Mouse (Mus musculus) heart, embryonic 11.5 days (tissue): ENCODE measurements around the gene Asap2. TPM values are rescaled to one million over a fixed set of nuclear protein-coding genes. Genes with fewer than 3 reads are reported as not detected.

Experiments used
- ATAC-seq: fragments of 200-750 bp; cut with Nextera tagmentation; replicated peaks from 2 replicates; pipeline ENCODE4 v1.8.0; 2017; ENCODE audit warnings: moderate library complexity; ENCODE audit not compliant: insufficient number of reproducible peaks, low FRiP score, low TSS enrichment
- H3K27ac ChIP-seq: fragments of 300-500 bp; sonication (generic); 2 replicates; pipeline ENCODE4 v1.5.1; 2014; ENCODE audit warnings: mild to moderate bottlenecking, low read depth, low read length
- H3K27me3 ChIP-seq: fragments of 300-500 bp; sonication (generic); 2 replicates; pipeline ENCODE4 v1.6.1; 2014; ENCODE audit warnings: mild to moderate bottlenecking, low read length, mixed read lengths; ENCODE audit not compliant: control insufficient read depth, insufficient read depth
- H3K36me3 ChIP-seq: fragments of 300-500 bp; sonication (generic); 2 replicates; pipeline ENCODE4 v1.6.1; 2014; ENCODE audit warnings: mild to moderate bottlenecking, low read length, moderate library complexity, mixed read lengths; ENCODE audit not compliant: control insufficient read depth, insufficient read depth
- H3K4me1 ChIP-seq: fragments of 300-500 bp; sonication (generic); 2 replicates; pipeline ENCODE4 v1.6.1; 2014; ENCODE audit warnings: low read length; ENCODE audit not compliant: control insufficient read depth, insufficient read depth
- H3K4me2 ChIP-seq: fragments of 300-500 bp; sonication (generic); 2 replicates; pipeline ENCODE4 v1.6.1; 2014; ENCODE audit warnings: mild to moderate bottlenecking, moderate library complexity
- H3K4me3 ChIP-seq: fragments of 300-500 bp; sonication (generic); 2 replicates; pipeline ENCODE4 v1.5.1; 2014; ENCODE audit warnings: low read depth, low read length
- H3K9ac ChIP-seq: fragments of 300-500 bp; sonication (generic); 2 replicates; pipeline ENCODE4 v1.6.1; 2014; ENCODE audit warnings: mild to moderate bottlenecking, low read depth, low read length, moderate library complexity
- H3K9me3 ChIP-seq: fragments of 300-500 bp; sonication (generic); replicated peaks from 2 replicates; pipeline ENCODE4 v1.6.1; 2016; ENCODE audit warnings: low read length; ENCODE audit not compliant: control insufficient read depth
- WGBS: fragments of 180-500 bp; shearing (Covaris S2); extraction: QIAGEN DNeasy Blood & Tissue Kit; methylation state at CpG from one replicate; pipeline ENCODE4 v1.1.7; 2014; ENCODE audit not compliant: insufficient replicate concordance; 5-methylcytosine and 5-hydroxymethylcytosine counted together
- polyA plus RNA-seq: library from polyadenylated mRNA; unstranded; fragments of >200 nt; fragmentation: Nextera tagmentation; extraction: Ambion mirVana; gene quantifications from 2 replicates; pipeline ENCODE4 v1.2.1, GENCODE M21; 2014

The Asap2 gene
- polyA plus RNA-seq, 1 experiment from 2014 or later, result 8.3 TPM

DNA sequence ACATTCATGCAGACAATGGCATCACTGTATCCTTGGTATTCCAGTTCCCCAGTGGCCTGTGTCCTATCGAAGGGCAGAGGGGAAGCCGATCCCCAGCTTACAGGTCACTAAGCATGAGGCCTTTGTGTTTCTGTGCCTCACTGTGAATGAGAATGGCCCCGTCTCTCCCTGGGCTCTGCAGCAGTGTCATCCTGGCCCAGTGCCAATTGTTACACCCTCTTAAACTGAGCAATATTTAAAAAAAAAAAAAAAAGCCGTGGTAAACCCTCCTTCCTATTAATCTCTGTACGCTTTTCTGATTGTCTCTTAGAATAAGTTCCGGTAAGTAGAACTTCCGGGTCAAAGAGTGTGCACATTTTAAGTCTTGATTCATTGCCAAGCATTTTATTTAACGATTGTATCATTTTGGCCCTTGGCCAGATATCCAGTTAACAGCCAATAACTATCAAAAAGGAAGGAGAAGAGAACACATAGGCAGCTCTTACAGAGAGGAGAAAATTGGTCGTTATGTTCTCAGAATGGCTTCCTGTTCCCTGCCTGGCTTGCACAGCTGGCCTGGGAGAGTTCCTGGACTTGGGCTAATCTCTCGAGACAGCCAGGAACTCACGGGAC lies 214.5 kb downstream of the Asap2 start:
- Histone ChIP-seq H3K4me2 (no peak overlapping the region), H3K27me3 (no peaks in the 10 kb centered on the region), H3K36me3 (no peaks in the 10 kb centered on the region; the same call in 1 of the 2 replicates), H3K4me3 (no peak overlapping the region), H3K9me3 (no peaks in the 10 kb centered on the region), H3K9ac (no peak overlapping the region), H3K27ac (peak overlapping the region; percentile 46), H3K4me1 (peaks cover 27% of the 10 kb centered on the region)
- peak; percentile 62 for ATAC-seq
- WGBS, result 45% methylated on average over 11 of the region's 11 CpGs

DNA sequence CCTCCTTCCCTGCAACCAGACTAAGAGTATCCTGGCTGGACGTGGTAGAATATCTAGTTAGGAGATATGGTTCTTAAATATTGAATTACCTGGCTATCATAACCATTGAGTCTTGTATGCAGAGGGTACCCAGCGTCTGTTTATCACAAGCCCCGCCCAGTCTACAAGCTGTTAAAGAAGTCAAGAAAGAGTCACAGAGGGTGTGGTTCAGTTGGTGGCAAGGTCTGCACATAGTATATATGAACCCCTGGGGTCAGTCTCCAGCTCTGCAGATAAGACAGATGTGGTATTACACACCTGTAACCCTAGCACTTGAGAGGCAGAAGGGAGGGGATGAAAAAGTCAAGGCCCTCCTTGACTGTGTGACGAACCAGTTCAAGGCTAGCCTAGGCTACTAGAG lies 215.5 kb downstream of the Asap2 start:
- Histone ChIP-seq H3K4me3 (no peak overlapping the region), H3K36me3 (no peaks in the 10 kb centered on the region; the same call in 1 of the 2 replicates), H3K4me1 (peaks cover 27% of the 10 kb centered on the region), H3K27me3 (no peaks in the 10 kb centered on the region), H3K9me3 (no peaks in the 10 kb centered on the region), H3K4me2 (no peak overlapping the region), H3K9ac (no peak overlapping the region), H3K27ac (no peak overlapping the region)
- ATAC-seq, result no peak
- 80% methylated on average over 4 of the region's 4 CpGs for WGBS

DNA sequence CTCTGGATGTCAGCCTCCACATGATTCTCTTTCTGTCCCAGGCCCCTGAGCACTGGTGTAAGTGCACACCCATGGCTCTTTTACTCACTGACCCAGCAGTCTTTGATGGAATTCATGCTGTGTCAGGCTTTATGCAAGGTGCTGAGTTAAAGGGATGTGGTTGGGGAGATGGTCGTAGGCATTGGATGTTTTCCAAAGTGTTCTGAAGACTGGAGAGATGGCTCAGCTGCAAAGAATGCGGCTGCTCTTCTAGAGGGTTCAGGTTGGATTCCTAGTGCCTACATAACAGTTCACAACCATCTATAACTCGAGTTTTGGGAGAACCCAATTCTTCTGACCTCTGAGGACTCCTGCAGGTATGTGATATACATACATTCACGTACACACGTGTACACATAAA lies 217.2 kb downstream of the Asap2 start:
- no peaks in the 10 kb centered on the region for H3K27me3 ChIP-seq
- H3K4me1 ChIP-seq, result peaks cover 20% of the 10 kb centered on the region
- no peaks in the 10 kb centered on the region for H3K9me3 ChIP-seq
- WGBS, result 79% methylated on average over 5 of the region's 5 CpGs
- H3K9ac ChIP-seq, result no peak overlapping the region
- H3K36me3 ChIP-seq, result no peaks in the 10 kb centered on the region; the same call in 1 of the 2 replicates
- H3K4me2 ChIP-seq, result no peak overlapping the region
- H3K4me3 ChIP-seq, result no peak overlapping the region
- no peak overlapping the region for H3K27ac ChIP-seq
- no peak for ATAC-seq

DNA sequence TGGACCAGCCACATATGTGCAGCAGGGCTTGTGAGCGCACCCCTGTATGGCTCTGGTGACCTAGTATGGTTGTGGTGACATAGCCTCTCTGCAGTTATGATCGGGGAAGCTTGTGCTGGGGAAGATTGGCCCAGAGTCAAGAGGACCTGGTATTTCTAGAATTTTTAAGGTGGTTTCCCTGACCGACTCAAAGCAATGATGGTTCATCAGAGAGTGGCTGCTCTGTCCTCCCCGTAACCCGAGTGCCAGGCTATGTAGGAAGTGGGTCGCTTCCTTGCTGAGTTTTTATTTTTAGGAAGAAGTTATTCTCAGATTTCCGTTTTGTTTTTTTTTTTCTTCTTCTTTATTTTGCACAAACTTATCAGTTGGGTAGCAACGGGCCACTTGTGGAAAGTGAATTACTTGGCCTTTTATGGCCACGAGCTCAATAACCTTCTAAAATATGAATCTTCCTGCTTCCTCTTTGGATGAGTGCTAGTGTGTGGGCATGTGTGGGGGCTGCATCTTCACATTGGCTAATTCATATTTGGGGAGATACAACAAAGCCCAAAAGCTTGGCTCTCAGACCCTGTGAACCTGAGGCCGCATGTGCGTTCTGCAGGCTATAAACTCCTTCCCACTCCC lies 218.0 kb downstream of the Asap2 start:
- Histone ChIP-seq H3K4me2 (no peak overlapping the region), H3K4me1 (peaks cover 20% of the 10 kb centered on the region), H3K4me3 (no peak overlapping the region), H3K36me3 (peaks cover 4% of the 10 kb centered on the region), H3K27me3 (no peaks in the 10 kb centered on the region), H3K9ac (no peak overlapping the region), H3K9me3 (no peaks in the 10 kb centered on the region), H3K27ac (no peak overlapping the region)
- 75% methylated on average over 11 of the region's 11 CpGs for WGBS
- ATAC-seq, result no peak

DNA sequence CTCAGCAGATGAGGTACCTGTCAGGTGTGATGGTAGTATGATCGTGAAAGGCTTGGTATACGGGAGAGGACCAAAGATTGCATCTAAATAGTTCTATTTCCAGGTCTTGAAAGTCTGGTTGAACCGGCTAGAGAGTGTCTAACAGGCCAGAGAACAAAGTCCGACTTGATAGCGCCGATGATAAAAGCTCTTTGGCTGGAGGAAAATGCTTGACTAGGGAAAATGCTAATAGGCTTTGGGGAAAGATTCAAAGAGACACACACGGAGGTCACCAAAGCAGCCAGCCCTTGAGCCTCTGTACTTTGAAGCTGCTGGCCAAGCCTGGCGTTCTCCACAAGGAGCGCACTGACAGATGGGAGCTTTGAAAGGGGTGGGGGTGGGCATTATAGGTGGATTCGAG lies 219.0 kb downstream of the Asap2 start:
- Histone ChIP-seq H3K27me3 (no peaks in the 10 kb centered on the region), H3K9ac (no peak overlapping the region), H3K27ac (no peak overlapping the region), H3K4me3 (no peak overlapping the region), H3K4me2 (no peak overlapping the region), H3K9me3 (no peaks in the 10 kb centered on the region), H3K36me3 (peaks cover 7% of the 10 kb centered on the region), H3K4me1 (peaks cover 11% of the 10 kb centered on the region)
- no peak for ATAC-seq
- 88% methylated on average over 10 of the region's 10 CpGs for WGBS

DNA sequence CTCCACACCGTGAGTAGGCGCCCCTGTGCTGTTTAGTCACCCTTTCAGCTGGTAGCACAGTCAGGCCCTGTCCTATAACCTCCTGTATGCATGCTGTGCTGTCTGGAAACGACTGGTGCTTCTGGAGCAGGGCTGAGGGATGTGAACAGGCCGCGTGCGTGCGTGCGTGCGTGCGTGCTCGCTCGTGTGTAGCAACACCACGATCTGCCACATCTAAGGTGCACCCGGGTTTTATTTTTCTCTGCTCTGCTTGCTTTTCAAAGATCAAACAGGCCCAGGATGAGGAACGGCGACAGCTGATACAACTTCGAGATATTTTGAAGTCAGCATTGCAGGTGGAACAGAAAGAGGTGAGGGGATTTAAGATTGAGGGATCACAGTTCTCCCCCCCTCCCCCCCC lies 222.6 kb downstream of the Asap2 start:
- Histone ChIP-seq H3K27ac (no peak overlapping the region), H3K4me2 (no peak overlapping the region), H3K9me3 (no peaks in the 10 kb centered on the region), H3K36me3 (peaks cover 9% of the 10 kb centered on the region), H3K9ac (no peak overlapping the region), H3K27me3 (no peaks in the 10 kb centered on the region), H3K4me1 (0 out of 2 replicates have a peak, but pooled peaks cover under 1% of the 10 kb centered on the region), H3K4me3 (no peak overlapping the region)
- ATAC-seq, result no peak
- WGBS, result 87% methylated on average over 17 of the region's 17 CpGs

DNA sequence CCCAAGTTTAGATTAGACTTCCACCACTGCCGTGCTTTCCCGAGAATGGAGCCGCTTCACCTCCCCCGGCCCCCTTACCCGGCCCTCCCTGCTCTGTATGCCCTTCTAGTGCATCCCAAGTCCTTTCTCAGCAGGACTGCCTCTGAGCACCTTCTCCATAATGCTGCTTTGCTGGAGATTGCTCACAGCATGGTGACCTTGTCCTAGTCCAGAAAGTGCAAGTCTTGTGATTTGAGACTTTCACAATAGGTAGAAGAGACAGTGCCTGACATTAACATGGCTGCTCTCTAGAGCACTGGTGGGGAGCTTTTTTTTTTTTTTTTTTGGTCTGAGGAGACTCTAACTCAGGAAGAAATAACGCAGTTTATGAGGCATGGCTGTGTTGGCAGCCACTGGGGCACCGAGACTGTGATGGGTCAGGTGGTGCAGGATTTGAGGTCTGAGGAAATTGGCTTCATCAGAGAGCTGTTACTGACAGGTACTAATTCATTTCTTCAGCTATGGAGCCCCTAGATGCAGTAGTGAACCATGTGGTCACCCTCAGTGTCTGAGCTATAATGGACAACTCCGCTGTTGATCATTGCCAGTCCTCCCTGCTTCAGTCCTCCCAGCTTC lies 224.4 kb downstream of the Asap2 start:
- no peak overlapping the region for H3K4me2 ChIP-seq
- 87% methylated on average over 8 of the region's 8 CpGs for WGBS
- H3K27ac ChIP-seq, result no peak overlapping the region
- ATAC-seq, result no peak
- H3K27me3 ChIP-seq, result no peaks in the 10 kb centered on the region
- no peaks in the 10 kb centered on the region for H3K9me3 ChIP-seq
- H3K36me3 ChIP-seq, result peaks cover 11% of the 10 kb centered on the region
- H3K9ac ChIP-seq, result no peak overlapping the region
- no peak overlapping the region for H3K4me3 ChIP-seq
- 0 out of 2 replicates have a peak, but pooled peaks cover 3% of the 10 kb centered on the region for H3K4me1 ChIP-seq

DNA sequence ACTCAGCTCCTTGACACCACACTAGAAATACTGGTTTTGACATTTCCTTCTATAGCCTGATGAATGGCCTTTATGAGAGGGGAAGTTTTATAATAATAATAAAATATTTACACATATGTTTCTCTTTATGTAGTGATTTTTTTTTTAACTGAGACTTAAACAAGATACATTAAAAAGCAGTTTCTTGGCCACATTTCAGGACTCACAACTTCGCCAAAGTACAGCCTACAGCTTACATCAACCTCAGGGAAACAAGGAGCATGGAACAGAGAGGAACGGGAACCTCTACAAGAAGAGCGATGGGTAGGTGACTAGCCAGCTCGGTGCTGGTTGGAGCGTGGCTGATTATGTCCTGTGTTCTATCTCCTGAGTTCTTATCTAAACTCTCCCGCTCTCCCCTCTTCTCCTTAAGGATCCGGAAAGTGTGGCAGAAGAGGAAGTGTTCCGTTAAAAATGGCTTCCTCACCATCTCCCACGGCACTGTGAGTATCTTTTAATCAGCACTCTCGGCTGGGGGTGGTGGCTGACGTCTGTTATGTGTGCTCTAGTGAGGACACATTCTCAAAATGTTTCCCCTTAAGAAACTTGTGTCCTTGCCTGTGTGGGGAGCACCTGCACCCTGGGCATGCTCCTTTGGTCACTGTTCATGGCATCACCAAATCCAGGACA lies 227.7 kb downstream of the Asap2 start:
- no peak for ATAC-seq
- Histone ChIP-seq H3K9me3 (no peaks in the 10 kb centered on the region), H3K36me3 (peaks cover 11% of the 10 kb centered on the region), H3K4me1 (0 out of 2 replicates have a peak, but pooled peaks cover 3% of the 10 kb centered on the region), H3K9ac (no peak overlapping the region), H3K27ac (no peak overlapping the region), H3K27me3 (no peaks in the 10 kb centered on the region), H3K4me3 (no peak overlapping the region), H3K4me2 (no peak overlapping the region)
- WGBS, result 40% methylated on average over 11 of the region's 11 CpGs
